Mouse (Mus musculus): Measurements from ENCODE around the gene Slit3. TPM values are rescaled to one million over a fixed set of nuclear protein-coding genes. Genes with fewer than 3 reads are reported as not detected.

Gene Slit3
- polyA plus RNA-seq, 1 experiment: 57.3 TPM

GRCm38 (mm10) chr11:35513343-35513742, 392.3 kb downstream of the Slit3 start:
- no peak for DNase-seq (ENCODE audit: low read depth)

- no peak for DNase-seq (ENCODE audit: low read depth)
Measured at GRCm38 (mm10) chr11:35522802-35523452, 401.9 kb downstream of the Slit3 start.

GRCm38 (mm10) chr11:35523773-35524172, 402.7 kb downstream of the Slit3 start:
- DNase-seq (ENCODE audit: low read depth): no peak

GRCm38 (mm10) chr11:35526219-35526762, 405.3 kb downstream of the Slit3 start:
- DNase-seq (ENCODE audit: low read depth): no peak

- no peak for DNase-seq (ENCODE audit: low read depth)
Measured at GRCm38 (mm10) chr11:35527816-35528462, 406.9 kb downstream of the Slit3 start.

GRCm38 (mm10) chr11:35535027-35535426, 414.0 kb downstream of the Slit3 start:
- DNase-seq (ENCODE audit: low read depth): no peak

- DNase-seq (ENCODE audit: low read depth): no peak
Measured at GRCm38 (mm10) chr11:35537128-35538088, 416.4 kb downstream of the Slit3 start.

- DNase-seq (ENCODE audit: low read depth): no peak
Measured at GRCm38 (mm10) chr11:35542731-35543130, 421.7 kb downstream of the Slit3 start.

GRCm38 (mm10) chr11:35544112-35545064, 423.4 kb downstream of the Slit3 start:
- no peak for DNase-seq (ENCODE audit: low read depth)

GRCm38 (mm10) chr11:35546081-35546822, 425.2 kb downstream of the Slit3 start:
- no peak for DNase-seq (ENCODE audit: low read depth)

GRCm38 (mm10) chr11:35550036-35550435, 429.0 kb downstream of the Slit3 start:
- no peak for DNase-seq (ENCODE audit: low read depth)

GRCm38 (mm10) chr11:35556192-35556591, 435.2 kb downstream of the Slit3 start:
- no peak for DNase-seq (ENCODE audit: low read depth)

- DNase-seq (ENCODE audit: low read depth): no peak
Measured at GRCm38 (mm10) chr11:35557476-35557875, 436.5 kb downstream of the Slit3 start.

GRCm38 (mm10) chr11:35558311-35558710, 437.3 kb downstream of the Slit3 start:
- no peak for DNase-seq (ENCODE audit: low read depth)

GRCm38 (mm10) chr11:35559386-35559785, 438.4 kb downstream of the Slit3 start:
- DNase-seq (ENCODE audit: low read depth): no peak

- DNase-seq (ENCODE audit: low read depth): no peak
Measured at GRCm38 (mm10) chr11:35561760-35562159, 440.7 kb downstream of the Slit3 start.

- DNase-seq (ENCODE audit: low read depth): no peak
Measured at GRCm38 (mm10) chr11:35565322-35565721, 444.3 kb downstream of the Slit3 start.

- DNase-seq (ENCODE audit: low read depth): no peak
Measured at GRCm38 (mm10) chr11:35566686-35567085, 445.7 kb downstream of the Slit3 start.

- no peak for DNase-seq (ENCODE audit: low read depth)
Measured at GRCm38 (mm10) chr11:35569126-35569916, 448.3 kb downstream of the Slit3 start.
